Mouse (Mus musculus) erythroid progenitor cell, adult 5-6 weeks (primary cell): Measurements from ENCODE around the gene Slc44a5. TPM values are rescaled to one million over a fixed set of nuclear protein-coding genes. Genes with fewer than 3 reads are reported as not detected.

ENCODE experiments used
- ATAC-seq: replicated peaks from 2 replicates; pipeline ENCODE4 v1.8.0; 2016; ENCODE audit warnings: moderate number of reproducible peaks, mild to moderate bottlenecking, moderate TSS enrichment, inconsistent platforms; ENCODE audit not compliant: poor library complexity, low FRiP score, severe bottlenecking
- total RNA-seq, 2 experiments: library from RNA; stranded (forward) in 1 of 2; stranded (reverse) in 1 of 2; fragments of 150-400 nt in 1 of 2; fragments of 186-747, 209-891 nt in 1 of 2; gene quantifications; 2 replicates each; pipeline versions ENCODE4 v1.2.3 to v1.2.4; 2015 to 2017; ENCODE audit warnings: low replicate concordance in 2 of 2

The Slc44a5 gene
- total RNA-seq, 2 experiments from 2014 or later, result not detected

GRCm38 (mm10) chr3:154285351-154285750 lies 312.1 kb downstream of the Slc44a5 start:
- ATAC-seq, result no peak

- ATAC-seq, result no peak
Observed at GRCm38 (mm10) chr3:154287217-154287616, 314.0 kb downstream of the Slc44a5 start.

- ATAC-seq, result no peak
Observed at GRCm38 (mm10) chr3:154288429-154289069, 315.3 kb downstream of the Slc44a5 start.

- ATAC-seq, result no peak
Observed at GRCm38 (mm10) chr3:154290351-154290750, 317.1 kb downstream of the Slc44a5 start.

GRCm38 (mm10) chr3:154292126-154292525 lies 318.9 kb downstream of the Slc44a5 start:
- no peak for ATAC-seq

GRCm38 (mm10) chr3:154293839-154294490 lies 320.7 kb downstream of the Slc44a5 start:
- no peak for ATAC-seq

GRCm38 (mm10) chr3:154294924-154295834 lies 321.9 kb downstream of the Slc44a5 start:
- no peak for ATAC-seq

GRCm38 (mm10) chr3:154297499-154297898 lies 324.3 kb downstream of the Slc44a5 start:
- ATAC-seq, result no peak

GRCm38 (mm10) chr3:154298490-154298889 lies 325.3 kb downstream of the Slc44a5 start:
- ATAC-seq, result no peak

- no peak for ATAC-seq
Observed at GRCm38 (mm10) chr3:154300006-154300405, 326.8 kb downstream of the Slc44a5 start.

- ATAC-seq, result no peak
Observed at GRCm38 (mm10) chr3:154301102-154301501, 327.9 kb downstream of the Slc44a5 start.

- ATAC-seq, result no peak
Observed at GRCm38 (mm10) chr3:154305163-154305884, 332.1 kb downstream of the Slc44a5 start.

- no peak for ATAC-seq
Observed at GRCm38 (mm10) chr3:154317651-154318248, 344.5 kb downstream of the Slc44a5 start.

Other genes with a start within 250 kb of the Slc44a5 start
- gene St6galnac3, start 248.3 kb upstream of the Slc44a5 start, total RNA-seq (2015; ENCODE audit: low replicate concordance), result 4.3 and 5.4 TPM in 2 replicates
- gene St6galnac3, start 248.3 kb upstream of the Slc44a5 start, total RNA-seq (2017; ENCODE audit: low replicate concordance), result 4.6 and 10.7 TPM in 2 replicates
- gene Asb17, start 129.2 kb upstream of the Slc44a5 start, total RNA-seq (2015; ENCODE audit: low replicate concordance), result 0.72 TPM in 1 of 2 replicates, not detected in the other
- not detected in 2 replicates for gene Asb17, start 129.2 kb upstream of the Slc44a5 start, total RNA-seq (2017; ENCODE audit: low replicate concordance)
- 0.72 TPM in 1 of 2 replicates, not detected in the other for gene Msh4, start 67.3 kb upstream of the Slc44a5 start, total RNA-seq (2015; ENCODE audit: low replicate concordance)
- not detected in 2 replicates for gene Msh4, start 67.3 kb upstream of the Slc44a5 start, total RNA-seq (2017; ENCODE audit: low replicate concordance)
- 174 and 210 TPM in 2 replicates for gene Rabggtb, start 60.4 kb upstream of the Slc44a5 start, total RNA-seq (2015; ENCODE audit: low replicate concordance)
- gene Rabggtb, start 60.4 kb upstream of the Slc44a5 start, total RNA-seq (2017; ENCODE audit: low replicate concordance), result 142 and 143 TPM in 2 replicates
- gene Acadm, start 28.8 kb upstream of the Slc44a5 start, total RNA-seq (2015; ENCODE audit: low replicate concordance), result 16.3 and 18.0 TPM in 2 replicates
- gene Acadm, start 28.8 kb upstream of the Slc44a5 start, total RNA-seq (2017; ENCODE audit: low replicate concordance), result 8.3 and 38.5 TPM in 2 replicates